Mouse (Mus musculus): Measurements from ENCODE around the gene Kcnk18.

- TF ChIP-seq CTCF (IDR thresholded peaks at IDR 0.05; ENCODE audit: low read depth, low read length) (no peak), POLR2A (IDR thresholded peaks at IDR 0.05; ENCODE audit: extremely low read depth, insufficient read depth, low read length) (no peak)
Observed at GRCm38 (mm10) chr19:59232786-59233185, 13.8 kb downstream of the Kcnk18 start.
